Mouse (Mus musculus) spleen, adult 10 weeks (tissue): ENCODE data around the gene Anks1. TPM values are rescaled to one million over a fixed set of nuclear protein-coding genes. Genes with fewer than 3 reads are reported as not detected.

Experiments
- polyA plus RNA-seq: library from polyadenylated mRNA; stranded (reverse); fragments of 350-450 nt; fragmentation: Illumina TruSeq; extraction: RNeasy Lipid Tissue Mini Kit (QIAGEN cat#74804); gene quantifications from one replicate; pipeline ENCODE4 v1.2.3, GENCODE M21; 2015; ENCODE audit warnings: low replicate concordance; ENCODE audit not compliant: insufficient read depth

Anks1 gene
- 7.5 TPM for polyA plus RNA-seq

GRCm38 (mm10) chr17:27908888-27909621 lies at the start of gene Anks1:
Gene Anks1, plus strand, starts transcription at chr17:27909306.

GRCm38 (mm10) chr17:27909622-27910500 lies 755 bp downstream of the Anks1 start, which contains the start of gene Taf11:
Gene Taf11, minus strand, starts transcription at chr17:27909844.

GRCm38 (mm10) chr17:28080045-28080816 lies 171.1 kb downstream of the Anks1 start, which contains the start of gene Tcp11:
Gene Tcp11, minus strand, starts transcription at chr17:28080639.

Other genes with a start within 250 kb of the Anks1 start
- not detected for gene Spdef, start 180.4 kb upstream of the Anks1 start, polyA plus RNA-seq
- 80.9 TPM for gene D17Wsu92e, start 88.7 kb upstream of the Anks1 start, polyA plus RNA-seq
- 59.0 TPM for gene Snrpc, start 71.2 kb upstream of the Anks1 start, polyA plus RNA-seq
- 3.2 TPM for gene Uhrf1bp1, start 52.9 kb upstream of the Anks1 start, polyA plus RNA-seq
- gene Taf11, start 538 bp downstream of the Anks1 start, polyA plus RNA-seq, result 52.1 TPM
- not detected for gene Tcp11, start 171.3 kb downstream of the Anks1 start, polyA plus RNA-seq
- gene Scube3, start 232.8 kb downstream of the Anks1 start, polyA plus RNA-seq, result 1.6 TPM